Mouse (Mus musculus): ENCODE measurements at regions not wholly inside any gene's neighbourhood (a gene's known extent, or its start where the extent isn't known, plus 50 kb on each side); places are given as distances from the start of the nearest gene placed in this dataset.
"Not testable (repeated sequence)": the region's sequence is repeated elsewhere in the genome, so short reads cannot be mapped to it uniquely, and the experiment has no call there.

GRCm38 (mm10) chr7:64101679-64102078 is 52.0 kb upstream of the Trpm1 start:
- Histone ChIP-seq H3K4me3 (ENCODE audit: low read length) (no peak overlapping the region), H3K4me2 (ENCODE audit: low read depth, low read length) (no peak overlapping the region), H3K27ac (no peak overlapping the region), H3K9me3 (ENCODE audit: low read length) (no peaks in the 10 kb centered on the region), H3K36me3 (ENCODE audit: insufficient read depth, low read length) (no peaks in the 10 kb centered on the region), H3K27me3 (ENCODE audit: insufficient read depth, low read length) (no peaks in the 10 kb centered on the region), H3K4me1 (ENCODE audit: insufficient read depth, low read length) (no peaks in the 10 kb centered on the region), H3K9ac (replicated peaks; ENCODE audit: low read length) (no peak overlapping the region)
- TF ChIP-seq CTCF (IDR thresholded peaks at IDR 0.05; ENCODE audit: low read depth) = no peak
- 88% methylated on average over 1 of the region's 1 CpGs for WGBS
- DNase-seq (ENCODE audit: low spot score) (no peak), ATAC-seq (no peak)

GRCm38 (mm10) chr7:64099606-64100005 is 54.0 kb upstream of the Trpm1 start:
- DNase-seq (ENCODE audit: low spot score) (no peak), ATAC-seq (no peak)
- Histone ChIP-seq H3K9me3 (ENCODE audit: low read length) (no peaks in the 10 kb centered on the region), H3K4me1 (ENCODE audit: insufficient read depth, low read length) (no peaks in the 10 kb centered on the region), H3K9ac (replicated peaks; ENCODE audit: low read length) (no peak overlapping the region), H3K27me3 (ENCODE audit: insufficient read depth, low read length) (no peaks in the 10 kb centered on the region), H3K4me3 (ENCODE audit: low read length) (no peak overlapping the region), H3K27ac (no peak overlapping the region), H3K36me3 (ENCODE audit: insufficient read depth, low read length) (no peaks in the 10 kb centered on the region), H3K4me2 (ENCODE audit: low read depth, low read length) (no peak overlapping the region)
- TF ChIP-seq CTCF (IDR thresholded peaks at IDR 0.05; ENCODE audit: low read depth) = no peak
- WGBS = 93% methylated on average over 3 of the region's 3 CpGs

GRCm38 (mm10) chr7:64090067-64090466 is 63.6 kb upstream of the Trpm1 start:
- H3K36me3 ChIP-seq (ENCODE audit: insufficient read depth, low read length) = no peaks in the 10 kb centered on the region
- no peak for ATAC-seq
- H3K4me1 ChIP-seq (ENCODE audit: insufficient read depth, low read length) = no peaks in the 10 kb centered on the region
- no peaks in the 10 kb centered on the region for H3K27me3 ChIP-seq (ENCODE audit: insufficient read depth, low read length)
- no peaks in the 10 kb centered on the region for H3K9me3 ChIP-seq (ENCODE audit: low read length)
- TF ChIP-seq CTCF (IDR thresholded peaks at IDR 0.05; ENCODE audit: low read depth) = no peak
- DNase-seq (ENCODE audit: low spot score) = no peak
- no peak overlapping the region for H3K4me2 ChIP-seq (ENCODE audit: low read depth, low read length)
- no peak overlapping the region for H3K27ac ChIP-seq
- H3K4me3 ChIP-seq (ENCODE audit: low read length) = no peak overlapping the region
- no peak overlapping the region for H3K9ac ChIP-seq (replicated peaks; ENCODE audit: low read length)
- WGBS = 79% methylated on average over 1 of the region's 1 CpGs

- Histone ChIP-seq H3K36me3 (ENCODE audit: insufficient read depth, low read length) (no peaks in the 10 kb centered on the region), H3K4me2 (ENCODE audit: low read depth, low read length) (no peak overlapping the region), H3K9me3 (ENCODE audit: low read length) (no peaks in the 10 kb centered on the region), H3K4me3 (ENCODE audit: low read length) (no peak overlapping the region), H3K27me3 (ENCODE audit: insufficient read depth, low read length) (no peaks in the 10 kb centered on the region), H3K27ac (no peak overlapping the region), H3K9ac (replicated peaks; ENCODE audit: low read length) (no peak overlapping the region), H3K4me1 (ENCODE audit: insufficient read depth, low read length) (no peaks in the 10 kb centered on the region)
- WGBS = 87% methylated on average over 5 of the region's 5 CpGs
- no peak for TF ChIP-seq CTCF (IDR thresholded peaks at IDR 0.05; ENCODE audit: low read depth)
- ATAC-seq = no peak
- no peak for DNase-seq (ENCODE audit: low spot score)
These were observed 64.6 kb upstream of the Trpm1 start for GRCm38 (mm10) chr7:64089034-64089433.

GRCm38 (mm10) chr7:64083978-64084377 is 69.7 kb upstream of the Trpm1 start:
- not testable (repeated sequence) for H3K9me3 ChIP-seq (ENCODE audit: low read length); H3K9ac ChIP-seq (replicated peaks; ENCODE audit: low read length); H3K36me3 ChIP-seq (ENCODE audit: insufficient read depth, low read length); H3K4me1 ChIP-seq (ENCODE audit: insufficient read depth, low read length); H3K4me2 ChIP-seq (ENCODE audit: low read depth, low read length); H3K4me3 ChIP-seq (ENCODE audit: low read length); H3K27ac ChIP-seq; H3K27me3 ChIP-seq (ENCODE audit: insufficient read depth, low read length); DNase-seq (ENCODE audit: low spot score); ATAC-seq
- 82% methylated on average over 1 of the region's 1 CpGs for WGBS

- no peak overlapping the region for H3K4me2 ChIP-seq (ENCODE audit: low read depth, low read length)
- TF ChIP-seq CTCF (IDR thresholded peaks at IDR 0.05; ENCODE audit: low read depth) = no peak
- H3K9ac ChIP-seq (replicated peaks; ENCODE audit: low read length) = no peak overlapping the region
- DNase-seq (ENCODE audit: low spot score) (no peak), ATAC-seq (no peak)
- H3K4me1 ChIP-seq (ENCODE audit: insufficient read depth, low read length) = no peaks in the 10 kb centered on the region
- WGBS = 87% methylated on average over 5 of the region's 5 CpGs
- H3K4me3 ChIP-seq (ENCODE audit: low read length) = no peak overlapping the region
- H3K36me3 ChIP-seq (ENCODE audit: insufficient read depth, low read length) = no peaks in the 10 kb centered on the region
- H3K27me3 ChIP-seq (ENCODE audit: insufficient read depth, low read length) = no peaks in the 10 kb centered on the region
- H3K9me3 ChIP-seq (ENCODE audit: low read length) = 0 out of 2 replicates have a peak, but pooled peaks cover 4% of the 10 kb centered on the region
- no peak overlapping the region for H3K27ac ChIP-seq
These were observed 71.0 kb upstream of the Trpm1 start for GRCm38 (mm10) chr7:64082651-64083050.

- no peak overlapping the region for H3K4me2 ChIP-seq (ENCODE audit: low read depth, low read length)
- DNase-seq (ENCODE audit: low spot score) (no peak), ATAC-seq (no peak)
- no peak overlapping the region for H3K4me3 ChIP-seq (ENCODE audit: low read length)
- TF ChIP-seq CTCF (IDR thresholded peaks at IDR 0.05; ENCODE audit: low read depth) = no peak
- 0 out of 2 replicates have a peak, but pooled peaks cover 4% of the 10 kb centered on the region for H3K9me3 ChIP-seq (ENCODE audit: low read length)
- no peaks in the 10 kb centered on the region for H3K4me1 ChIP-seq (ENCODE audit: insufficient read depth, low read length)
- H3K9ac ChIP-seq (replicated peaks; ENCODE audit: low read length) = no peak overlapping the region
- no peaks in the 10 kb centered on the region for H3K27me3 ChIP-seq (ENCODE audit: insufficient read depth, low read length)
- H3K36me3 ChIP-seq (ENCODE audit: insufficient read depth, low read length) = no peaks in the 10 kb centered on the region
- no peak overlapping the region for H3K27ac ChIP-seq
- 93% methylated on average over 3 of the region's 3 CpGs for WGBS
These were observed 71.4 kb upstream of the Trpm1 start for GRCm38 (mm10) chr7:64082201-64082600.

All from hindbrain, postnatal 0 days (tissue).